Mouse (Mus musculus) liver, embryonic 11.5 days (tissue): Measurements from ENCODE around the gene Tlx2. TPM values are rescaled to one million over a fixed set of nuclear protein-coding genes. Genes with fewer than 3 reads are reported as not detected.
A peak's percentile ranks its signal among the peaks of the same experiment; 100 is the strongest.

Experiments
- ATAC-seq: fragments of 200-750 bp; cut with Nextera tagmentation; replicated peaks from 2 replicates; pipeline ENCODE4 v1.8.0; 2017; ENCODE audit warnings: moderate number of reproducible peaks, mild to moderate bottlenecking, moderate TSS enrichment, moderate library complexity; ENCODE audit not compliant: low FRiP score
- DNase-seq: peaks from one replicate; pipeline ENCODE4 v3.0.0-alpha.2; 2017; ENCODE audit warnings: low spot score
- H3K27ac ChIP-seq: fragments of 300-500 bp; sonication (generic); 2 replicates; pipeline ENCODE4 v1.5.1; 2014; ENCODE audit warnings: mild to moderate bottlenecking, low read depth, low read length, control low read depth
- H3K27me3 ChIP-seq: fragments of 300-500 bp; sonication (generic); replicated peaks from 2 replicates; pipeline ENCODE4 v1.6.1; 2014; ENCODE audit warnings: low read length, mixed read lengths; ENCODE audit not compliant: control insufficient read depth, insufficient read depth
- H3K36me3 ChIP-seq: fragments of 300-500 bp; sonication (generic); 2 replicates; pipeline ENCODE4 v1.6.1; 2014; ENCODE audit warnings: mild to moderate bottlenecking, low read length, moderate library complexity, mixed read lengths; ENCODE audit not compliant: control insufficient read depth, insufficient read depth
- H3K4me1 ChIP-seq: fragments of 300-500 bp; sonication (generic); replicated peaks from 2 replicates; pipeline ENCODE4 v1.6.1; 2014; ENCODE audit warnings: low read length, mixed read lengths; ENCODE audit not compliant: control insufficient read depth, insufficient read depth
- H3K4me2 ChIP-seq: fragments of 300-500 bp; sonication (generic); 2 replicates; pipeline ENCODE4 v1.6.1; 2014; ENCODE audit warnings: mild to moderate bottlenecking, control low read depth, moderate library complexity
- H3K4me3 ChIP-seq: fragments of 300-500 bp; sonication (generic); 2 replicates; pipeline ENCODE4 v1.5.1; 2014; ENCODE audit warnings: low read depth, low read length, control low read depth
- H3K9ac ChIP-seq: fragments of 300-500 bp; sonication (generic); 2 replicates; pipeline ENCODE4 v1.6.1; 2014; ENCODE audit warnings: low read depth, low read length, control low read depth
- H3K9me3 ChIP-seq: fragments of 300-500 bp; sonication (generic); 2 replicates; pipeline ENCODE4 v1.6.1; 2016; ENCODE audit warnings: low read length, inconsistent platforms, mixed read lengths; ENCODE audit not compliant: control insufficient read depth
- WGBS: fragments of 180-500 bp; shearing (Covaris S2); extraction: QIAGEN DNeasy Blood & Tissue Kit; methylation state at CpG from one replicate; pipeline ENCODE4 v1.1.7; 2014; 5-methylcytosine and 5-hydroxymethylcytosine counted together
- polyA plus RNA-seq: library from polyadenylated mRNA; unstranded; fragments of >200 nt; fragmentation: Nextera tagmentation; extraction: Ambion mirVana; gene quantifications from 2 replicates; pipeline ENCODE4 v1.2.1, GENCODE M21; 2014

The Tlx2 gene
- 0.30 and 0.95 TPM in 2 replicates for polyA plus RNA-seq

- Histone ChIP-seq H3K9me3 (no peaks in the 10 kb centered on the region), H3K4me1 (peaks cover 19% of the 10 kb centered on the region), H3K27ac (no peak within 1 kb of the TSS), H3K4me3 (peak within 1 kb of the TSS; percentile 36), H3K27me3 (peaks cover 97% of the 10 kb centered on the region), H3K36me3 (no peaks in the 10 kb centered on the region), H3K9ac (no peak within 1 kb of the TSS), H3K4me2 (peak within 1 kb of the TSS; percentile 53)
- DNase-seq = no peak
- ATAC-seq = no peak
- WGBS = 1% methylated on average over 10 of the region's 10 CpGs
These were observed at the start of gene Tlx2 for GRCm38 (mm10) chr6:83070247-83070310. TSS of gene Tlx2 (minus strand) at chr6:83070293.

GRCm38 (mm10) chr6:83119734-83120051, 49.6 kb upstream of the Tlx2 start:
- Histone ChIP-seq H3K36me3 (peaks cover 21% of the 10 kb centered on the region; the same call in 1 of the 2 replicates), H3K4me3 (peak overlapping the region; percentile 85), H3K27me3 (no peaks in the 10 kb centered on the region), H3K4me2 (peak overlapping the region; percentile 100), H3K27ac (peak overlapping the region; percentile 34), H3K4me1 (peaks cover 44% of the 10 kb centered on the region), H3K9me3 (no peaks in the 10 kb centered on the region), H3K9ac (peak overlapping the region; percentile 78)
- ATAC-seq = no peak
- 77% methylated on average over 7 of the region's 7 CpGs for WGBS
- no peak for DNase-seq

- peak overlapping the region; percentile 26; the same call in 1 of the 2 replicates for H3K9ac ChIP-seq
- H3K9me3 ChIP-seq = no peaks in the 10 kb centered on the region
- H3K4me1 ChIP-seq = peaks cover 45% of the 10 kb centered on the region
- peak overlapping the region; percentile 100 for H3K4me2 ChIP-seq
- no peaks in the 10 kb centered on the region for H3K27me3 ChIP-seq
- no peak for ATAC-seq
- peak overlapping the region; percentile 34 for H3K27ac ChIP-seq
- no peak for DNase-seq
- H3K36me3 ChIP-seq = peaks cover 21% of the 10 kb centered on the region; the same call in 1 of the 2 replicates
- peak overlapping the region; percentile 85 for H3K4me3 ChIP-seq
- WGBS = 67% methylated on average over 14 of the region's 14 CpGs
These were observed 49.0 kb upstream of the Tlx2 start for GRCm38 (mm10) chr6:83118825-83119733.

- H3K4me3 ChIP-seq = no peak overlapping the region
- WGBS = 84% methylated on average over 11 of the region's 11 CpGs
- no peaks in the 10 kb centered on the region for H3K9me3 ChIP-seq
- no peak overlapping the region for H3K9ac ChIP-seq
- H3K4me2 ChIP-seq = no peak overlapping the region
- no peak for DNase-seq
- H3K4me1 ChIP-seq = peaks cover 46% of the 10 kb centered on the region
- peaks cover 21% of the 10 kb centered on the region; the same call in 1 of the 2 replicates for H3K36me3 ChIP-seq
- no peak overlapping the region for H3K27ac ChIP-seq
- no peaks in the 10 kb centered on the region for H3K27me3 ChIP-seq
- no peak for ATAC-seq
These were observed 48.3 kb upstream of the Tlx2 start for GRCm38 (mm10) chr6:83118369-83118768.

GRCm38 (mm10) chr6:83117616-83118015, 47.5 kb upstream of the Tlx2 start:
- Histone ChIP-seq H3K27me3 (no peaks in the 10 kb centered on the region), H3K4me3 (no peak overlapping the region), H3K9ac (no peak overlapping the region), H3K9me3 (no peaks in the 10 kb centered on the region), H3K27ac (no peak overlapping the region), H3K4me2 (no peak overlapping the region), H3K4me1 (peaks cover 40% of the 10 kb centered on the region), H3K36me3 (peaks cover 19% of the 10 kb centered on the region; the same call in 1 of the 2 replicates)
- DNase-seq (no peak), ATAC-seq (no peak)
- WGBS = 94% methylated on average over 13 of the region's 13 CpGs

DNA sequence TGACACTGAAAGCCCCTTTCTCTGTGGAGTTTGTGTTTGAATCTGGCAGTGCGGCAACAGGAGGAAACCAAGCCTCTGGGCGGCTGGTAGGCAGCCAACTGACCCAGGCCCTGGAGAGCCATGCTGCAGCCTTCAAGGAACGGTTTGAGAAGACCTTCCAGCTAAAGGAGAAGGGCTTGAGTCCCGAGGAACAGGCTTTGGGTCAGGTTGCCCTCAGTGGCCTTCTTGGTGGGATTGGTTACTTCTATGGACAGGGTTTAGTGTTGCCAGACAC, 47.0 kb upstream of the Tlx2 start:
- peaks cover 19% of the 10 kb centered on the region; the same call in 1 of the 2 replicates for H3K36me3 ChIP-seq
- no peak for DNase-seq
- WGBS = 90% methylated on average over 4 of the region's 4 CpGs
- H3K27me3 ChIP-seq = no peaks in the 10 kb centered on the region
- H3K9ac ChIP-seq = peak overlapping the region; percentile 96; the same call in 1 of the 2 replicates
- H3K4me2 ChIP-seq = peak overlapping the region; percentile 97
- no peak overlapping the region for H3K27ac ChIP-seq
- peak overlapping the region; percentile 85; the same call in 1 of the 2 replicates for H3K4me3 ChIP-seq
- no peak for ATAC-seq
- H3K9me3 ChIP-seq = no peaks in the 10 kb centered on the region
- peaks cover 38% of the 10 kb centered on the region for H3K4me1 ChIP-seq

DNA sequence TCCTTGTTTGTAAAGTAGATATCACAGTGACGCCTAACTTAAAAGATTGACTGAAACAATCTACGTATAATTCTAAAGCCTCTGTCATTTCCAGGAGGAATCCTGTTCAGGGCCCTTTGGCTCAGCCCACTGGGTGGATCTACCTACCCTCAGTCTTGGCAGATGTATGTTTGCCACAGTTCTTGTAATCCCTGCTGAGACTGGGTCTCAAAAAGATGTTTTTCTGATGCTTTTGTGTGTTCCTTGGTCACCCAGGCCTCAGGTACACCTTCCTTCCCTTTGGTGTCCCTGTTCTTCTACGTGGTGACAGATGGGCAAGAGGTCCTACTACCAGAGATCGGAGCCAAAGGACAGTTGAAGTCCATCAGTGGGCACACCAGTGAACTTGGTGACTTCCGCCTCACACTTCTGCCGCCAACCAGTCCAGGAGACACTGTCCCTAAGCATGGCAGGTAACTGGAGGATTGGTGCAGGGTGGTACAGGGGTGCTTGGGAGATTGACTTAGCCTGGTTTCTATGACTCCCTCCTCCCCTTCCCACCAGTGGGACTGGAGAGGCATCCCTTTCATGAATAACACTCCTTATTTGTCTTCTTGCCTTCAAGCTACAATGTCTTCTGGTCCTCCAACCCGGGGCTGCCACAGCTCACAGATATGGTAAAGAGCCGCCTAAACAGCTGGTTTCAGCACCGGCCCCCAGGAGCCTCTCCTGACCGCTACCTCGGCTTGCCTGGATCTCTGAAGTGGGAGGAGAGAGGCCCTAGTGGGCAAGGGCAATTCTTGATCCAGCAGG, 46.5 kb upstream of the Tlx2 start:
- no peak for DNase-seq
- peak overlapping the region; percentile 96 for H3K9ac ChIP-seq
- H3K9me3 ChIP-seq = no peaks in the 10 kb centered on the region
- H3K27me3 ChIP-seq = no peaks in the 10 kb centered on the region
- peak overlapping the region; percentile 90; the same call in 1 of the 2 replicates for H3K27ac ChIP-seq
- WGBS = 67% methylated on average over 11 of the region's 11 CpGs
- no peak for ATAC-seq
- peaks cover 19% of the 10 kb centered on the region; the same call in 1 of the 2 replicates for H3K36me3 ChIP-seq
- H3K4me2 ChIP-seq = peak overlapping the region; percentile 97
- peak overlapping the region; percentile 85 for H3K4me3 ChIP-seq
- peaks cover 40% of the 10 kb centered on the region for H3K4me1 ChIP-seq

DNA sequence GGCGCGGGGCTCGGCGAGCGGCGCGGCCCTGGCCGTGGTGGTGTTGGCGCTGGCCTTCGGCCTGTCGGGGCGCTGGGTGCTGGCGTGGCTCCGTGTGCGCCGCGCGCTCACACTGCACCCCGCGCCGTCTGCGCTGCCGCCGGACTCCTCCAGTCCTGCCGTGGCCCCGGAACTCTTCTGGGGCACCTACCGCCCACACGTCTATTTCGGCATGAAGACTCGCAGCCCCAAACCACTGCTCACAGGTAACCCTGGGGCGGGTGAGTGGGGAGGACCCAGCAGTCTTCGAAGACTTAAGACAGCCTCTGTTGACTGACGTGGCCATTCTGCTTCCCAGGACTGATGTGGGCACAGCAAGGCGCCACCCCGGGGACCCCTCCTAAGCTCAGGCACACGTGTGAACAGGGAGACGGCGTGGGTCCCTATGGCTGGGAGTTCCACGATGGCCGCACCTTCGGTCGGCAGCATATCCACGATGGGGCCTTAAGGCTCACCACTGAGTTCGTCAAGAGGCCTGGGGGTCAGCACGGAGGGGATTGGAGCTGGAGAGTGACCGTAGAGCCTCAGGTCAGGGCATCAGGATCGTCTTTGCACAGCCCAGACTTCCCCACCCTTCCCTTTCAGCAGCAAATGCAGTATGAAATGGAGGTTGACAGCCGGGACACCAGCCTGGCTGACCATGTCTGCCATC, 45.7 kb upstream of the Tlx2 start:
- no peak for DNase-seq
- no peaks in the 10 kb centered on the region for H3K27me3 ChIP-seq
- peaks cover 19% of the 10 kb centered on the region; the same call in 1 of the 2 replicates for H3K36me3 ChIP-seq
- no peaks in the 10 kb centered on the region for H3K9me3 ChIP-seq
- no peak; the same call in 1 of the 2 replicates for ATAC-seq
- peak overlapping the region; percentile 90 for H3K27ac ChIP-seq
- 2% methylated on average over 22 of the region's 48 CpGs for WGBS
- peak overlapping the region; percentile 85 for H3K4me3 ChIP-seq
- peak overlapping the region; percentile 96 for H3K9ac ChIP-seq
- peaks cover 43% of the 10 kb centered on the region for H3K4me1 ChIP-seq
- H3K4me2 ChIP-seq = peak overlapping the region; percentile 97
